Comparison of ENCODE assay signal across 17 mouse cellular contexts in the genomic region with DNA sequence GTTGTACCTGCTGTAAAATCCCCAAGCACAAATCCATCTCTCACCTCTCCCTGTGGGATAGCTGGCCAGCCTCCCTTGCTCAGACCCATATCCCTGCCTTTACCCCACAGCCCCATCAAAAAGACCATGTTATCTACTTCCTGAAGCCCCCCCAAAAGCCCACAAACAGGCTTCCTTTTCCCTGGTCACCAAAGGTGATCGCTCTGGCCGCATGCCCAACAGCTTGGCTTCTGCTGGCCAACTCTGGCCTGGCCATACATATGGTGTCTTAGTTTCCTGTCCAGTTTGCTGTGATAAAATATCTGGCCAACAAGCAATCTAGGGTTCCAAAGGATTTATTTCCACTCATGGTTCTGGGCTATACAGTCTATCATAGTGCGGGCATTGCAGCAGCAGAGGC. TPM values are rescaled to one million over a fixed set of nuclear protein-coding genes. Genes with fewer than 3 reads are reported as not detected.
A peak's percentile ranks its signal among the peaks of the same experiment; 100 is the strongest.
DNase-seq lines count a peak whose midpoint lies in the region; TF ChIP-seq lines count a peak whose summit lies in the region.
"Had no signal": no experiment of that assay in that cellular context is flagged by ENCODE, and none has a peak within 500 bp of the region (broad histone marks: within the 10 kb centered on the region; RNA-seq: fewer than 3 reads in every experiment).

No protein-coding gene starts in this region.

- WGBS in cerebellum, adult 2 months = 74% methylated on average over 3 of the region's 3 CpGs

- H3K27me3 ChIP-seq in cerebellum, adult 2 months (ENCODE audit: control insufficient read depth, insufficient read depth, low read length) = no peaks in the 10 kb centered on the region

- no peaks in the 10 kb centered on the region for H3K4me1 ChIP-seq in cerebellum, adult 2 months (ENCODE audit: control insufficient read depth, insufficient read depth, low read length)

- DNase-seq in cerebellum, postnatal 10 days = peak; percentile 51 to 61
- DNase-seq in cerebellum, adult 2 months = no peak
- DNase-seq: adrenal gland, adult 2 months; adrenal gland, adult 8-10 months; adrenal gland, postnatal 10 days; adrenal gland, postnatal 14 days; adrenal gland, postnatal 25 days; adrenal gland, postnatal 36 days; B cell, adult 2 months; cerebellum, adult 11 months; cerebellum, adult 11-12 months; cerebellum, adult 18-20 months; cerebellum, adult 8-10 months had no signal

- no peak overlapping the region for H3K4me3 ChIP-seq in cerebellum, adult 2 months (replicated peaks; ENCODE audit: insufficient read depth, low read depth, low read length)

- no peak for TF ChIP-seq CTCF in cerebellum, adult 2 months (IDR thresholded peaks at IDR 0.05; ENCODE audit: borderline replicate concordance, insufficient read depth, low read depth, low read length)

- TF ChIP-seq POLR2A in cerebellum, adult 2 months (IDR thresholded peaks at IDR 0.05; ENCODE audit: borderline replicate concordance, insufficient read depth, low read length) = no peak

- no peak overlapping the region for H3K27ac ChIP-seq in cerebellum, adult 2 months (ENCODE audit: insufficient read depth, low read length)

RNA-seq across cellular contexts. Expression of a gene that starts 38.9 kb away (rescaled TPM):
- 2.9 and 3.1 TPM in 2 replicates for polyA plus RNA-seq in cerebellum, adult 2 months (2012; rRNA removed)
- polyA plus RNA-seq: activated CD4-positive, CD25-positive, alpha-beta regulatory T cell, adult 4 months; C2C12; CD4-positive, CD25-positive, alpha-beta regulatory T cell, adult 4 months; G1E had no signal

Comparison
In these comparisons a context has a peak if more than half of its experiments do, and no peak if none do; other contexts are left out.
1. DNase-seq: peak in cerebellum, postnatal 10 days (2 of 2); none in cerebellum, adult 2 months (0 of 2).